Mouse (Mus musculus): ENCODE measurements around the gene Ccdc141. TPM values are rescaled to one million over a fixed set of nuclear protein-coding genes. Genes with fewer than 3 reads are reported as not detected.

Gene Ccdc141
- polyA plus RNA-seq, 1 experiment from 2014 or later, result 3.7 TPM

- Histone ChIP-seq H3K4me1 (ENCODE audit: control insufficient read depth, insufficient read depth, low read length) (no peaks in the 10 kb centered on the region), H3K4me2 (ENCODE audit: low read depth, low read length) (no peak overlapping the region), H3K4me3 (ENCODE audit: low read length) (no peak overlapping the region), H3K27me3 (replicated peaks; ENCODE audit: control insufficient read depth, insufficient read depth, low read length) (no peaks in the 10 kb centered on the region), H3K9ac (ENCODE audit: low read depth, low read length) (no peak overlapping the region), H3K27ac (ENCODE audit: low read length) (no peak overlapping the region), H3K36me3 (ENCODE audit: control insufficient read depth, insufficient read depth, low read length) (no peaks in the 10 kb centered on the region), H3K9me3 (ENCODE audit: control insufficient read depth, low read length) (no peaks in the 10 kb centered on the region)
- WGBS, result 69% methylated on average over 5 of the region's 5 CpGs
- no peak for ATAC-seq
Observed at GRCm38 (mm10) chr2:76992493-76993201, 177.8 kb downstream of the Ccdc141 start.

GRCm38 (mm10) chr2:76987317-76987716 is 183.1 kb downstream of the Ccdc141 start:
- Histone ChIP-seq H3K9ac (ENCODE audit: low read depth, low read length) (no peak overlapping the region), H3K36me3 (ENCODE audit: control insufficient read depth, insufficient read depth, low read length) (no peaks in the 10 kb centered on the region), H3K27me3 (replicated peaks; ENCODE audit: control insufficient read depth, insufficient read depth, low read length) (no peaks in the 10 kb centered on the region), H3K9me3 (ENCODE audit: control insufficient read depth, low read length) (no peaks in the 10 kb centered on the region), H3K4me1 (ENCODE audit: control insufficient read depth, insufficient read depth, low read length) (0 out of 2 replicates have a peak, but pooled peaks cover 4% of the 10 kb centered on the region), H3K4me3 (ENCODE audit: low read length) (no peak overlapping the region), H3K4me2 (ENCODE audit: low read depth, low read length) (no peak overlapping the region), H3K27ac (ENCODE audit: low read length) (no peak overlapping the region)
- no peak for ATAC-seq
- WGBS, result 86% methylated on average over 4 of the region's 4 CpGs

DNA sequence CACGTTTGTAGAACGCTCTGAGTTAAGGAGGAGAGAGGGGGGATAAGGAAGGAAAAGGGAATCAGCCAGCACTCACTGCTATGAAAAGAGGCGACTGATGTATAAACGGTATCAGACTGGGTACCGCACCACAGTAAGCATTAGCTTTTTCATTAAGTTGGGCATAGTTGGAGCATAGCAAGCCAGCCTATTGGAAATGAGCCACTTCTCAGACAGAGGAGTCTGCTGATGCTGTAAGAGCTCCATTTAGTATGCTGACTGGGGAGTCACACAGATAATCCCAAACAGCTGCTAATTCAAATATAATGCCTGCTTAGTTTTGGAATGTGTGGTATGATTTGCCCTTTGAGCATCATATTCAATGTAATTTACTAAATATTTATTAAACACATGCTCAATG is 186.1 kb downstream of the Ccdc141 start:
- Histone ChIP-seq H3K9me3 (ENCODE audit: control insufficient read depth, low read length) (no peaks in the 10 kb centered on the region), H3K4me1 (ENCODE audit: control insufficient read depth, insufficient read depth, low read length) (0 out of 2 replicates have a peak, but pooled peaks cover 4% of the 10 kb centered on the region), H3K27ac (ENCODE audit: low read length) (no peak overlapping the region), H3K27me3 (replicated peaks; ENCODE audit: control insufficient read depth, insufficient read depth, low read length) (no peaks in the 10 kb centered on the region), H3K9ac (ENCODE audit: low read depth, low read length) (no peak overlapping the region), H3K4me3 (ENCODE audit: low read length) (no peak overlapping the region), H3K36me3 (ENCODE audit: control insufficient read depth, insufficient read depth, low read length) (no peaks in the 10 kb centered on the region), H3K4me2 (ENCODE audit: low read depth, low read length) (no peak overlapping the region)
- no peak for ATAC-seq
- WGBS, result 78% methylated on average over 5 of the region's 5 CpGs

DNA sequence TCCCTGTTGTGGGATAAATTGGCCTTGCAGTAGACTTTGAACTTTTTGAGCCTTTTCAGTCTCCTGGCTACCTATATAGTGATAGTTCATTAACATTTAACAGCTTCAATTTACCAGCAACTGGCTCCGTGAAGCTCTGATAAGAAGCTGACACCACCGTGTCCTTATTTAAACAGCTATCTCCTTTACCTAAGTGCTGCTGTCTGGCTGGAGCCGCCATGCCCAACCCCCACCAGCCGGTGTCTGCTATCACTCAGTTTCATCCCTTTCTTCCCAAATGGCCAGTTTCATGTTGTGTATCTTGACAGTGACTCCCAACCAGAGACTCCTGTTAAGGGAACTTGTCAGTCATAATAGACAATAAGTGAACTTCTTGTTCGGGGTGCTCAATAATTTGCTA is 186.8 kb downstream of the Ccdc141 start:
- Histone ChIP-seq H3K36me3 (ENCODE audit: control insufficient read depth, insufficient read depth, low read length) (no peaks in the 10 kb centered on the region), H3K4me1 (ENCODE audit: control insufficient read depth, insufficient read depth, low read length) (0 out of 2 replicates have a peak, but pooled peaks cover 4% of the 10 kb centered on the region), H3K4me3 (ENCODE audit: low read length) (no peak overlapping the region), H3K27ac (ENCODE audit: low read length) (no peak overlapping the region), H3K27me3 (replicated peaks; ENCODE audit: control insufficient read depth, insufficient read depth, low read length) (no peaks in the 10 kb centered on the region), H3K4me2 (ENCODE audit: low read depth, low read length) (no peak overlapping the region), H3K9ac (ENCODE audit: low read depth, low read length) (no peak overlapping the region), H3K9me3 (ENCODE audit: control insufficient read depth, low read length) (no peaks in the 10 kb centered on the region)
- WGBS, result 35% methylated on average over 5 of the region's 5 CpGs
- ATAC-seq, result peak; percentile 77

- Histone ChIP-seq H3K36me3 (ENCODE audit: control insufficient read depth, insufficient read depth, low read length) (no peaks in the 10 kb centered on the region), H3K27me3 (replicated peaks; ENCODE audit: control insufficient read depth, insufficient read depth, low read length) (no peaks in the 10 kb centered on the region), H3K4me1 (ENCODE audit: control insufficient read depth, insufficient read depth, low read length) (0 out of 2 replicates have a peak, but pooled peaks cover 4% of the 10 kb centered on the region), H3K9ac (ENCODE audit: low read depth, low read length) (no peak within 1 kb of the TSS), H3K27ac (ENCODE audit: low read length) (no peak within 1 kb of the TSS), H3K4me3 (ENCODE audit: low read length) (no peak within 1 kb of the TSS), H3K4me2 (ENCODE audit: low read depth, low read length) (no peak within 1 kb of the TSS), H3K9me3 (ENCODE audit: control insufficient read depth, low read length) (no peaks in the 10 kb centered on the region)
- 79% methylated on average over 18 of the region's 18 CpGs for WGBS
- no peak for ATAC-seq
Observed at GRCm38 (mm10) chr2:76982391-76983145, 187.9 kb downstream of the Ccdc141 start, which contains the start of gene Ttn. Gene Ttn (minus strand): TSS chr2:76982547.

GRCm38 (mm10) chr2:76981717-76982116 is 188.7 kb downstream of the Ccdc141 start:
- Histone ChIP-seq H3K27me3 (replicated peaks; ENCODE audit: control insufficient read depth, insufficient read depth, low read length) (no peaks in the 10 kb centered on the region), H3K4me2 (ENCODE audit: low read depth, low read length) (no peak overlapping the region), H3K36me3 (ENCODE audit: control insufficient read depth, insufficient read depth, low read length) (no peaks in the 10 kb centered on the region), H3K9me3 (ENCODE audit: control insufficient read depth, low read length) (no peaks in the 10 kb centered on the region), H3K9ac (ENCODE audit: low read depth, low read length) (no peak overlapping the region), H3K4me3 (ENCODE audit: low read length) (no peak overlapping the region), H3K4me1 (ENCODE audit: control insufficient read depth, insufficient read depth, low read length) (0 out of 2 replicates have a peak, but pooled peaks cover 4% of the 10 kb centered on the region), H3K27ac (ENCODE audit: low read length) (no peak overlapping the region)
- no peak for ATAC-seq
- WGBS, result 74% methylated on average over 5 of the region's 5 CpGs

- Histone ChIP-seq H3K4me2 (ENCODE audit: low read depth, low read length) (no peak overlapping the region), H3K4me1 (ENCODE audit: control insufficient read depth, insufficient read depth, low read length) (0 out of 2 replicates have a peak, but pooled peaks cover 4% of the 10 kb centered on the region), H3K27ac (ENCODE audit: low read length) (no peak overlapping the region), H3K9ac (ENCODE audit: low read depth, low read length) (no peak overlapping the region), H3K36me3 (ENCODE audit: control insufficient read depth, insufficient read depth, low read length) (no peaks in the 10 kb centered on the region), H3K9me3 (ENCODE audit: control insufficient read depth, low read length) (no peaks in the 10 kb centered on the region), H3K27me3 (replicated peaks; ENCODE audit: control insufficient read depth, insufficient read depth, low read length) (no peaks in the 10 kb centered on the region), H3K4me3 (ENCODE audit: low read length) (no peak overlapping the region)
- peak; percentile 67 for ATAC-seq
- WGBS, result 53% methylated on average over 9 of the region's 9 CpGs
Observed at GRCm38 (mm10) chr2:76980146-76980545, 190.3 kb downstream of the Ccdc141 start.

DNA sequence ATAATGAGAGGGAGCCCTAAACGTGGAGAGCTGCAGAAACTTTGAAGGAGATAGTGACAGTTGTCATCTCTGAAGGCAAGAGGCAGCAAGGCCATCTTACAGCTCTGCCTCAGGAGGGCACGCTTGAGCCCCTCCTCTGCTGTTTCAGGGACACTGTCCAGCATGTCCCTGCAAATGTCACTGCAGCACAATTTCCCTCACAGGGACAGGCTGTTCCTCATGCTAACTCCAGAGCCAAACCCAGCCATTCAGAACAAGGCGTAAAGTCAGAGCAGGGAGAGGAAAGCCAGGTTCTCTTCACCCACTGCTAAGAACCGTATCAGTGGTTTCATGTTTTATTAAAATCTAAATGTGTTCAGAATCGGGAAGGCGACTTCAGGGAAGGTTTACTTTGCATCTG is 192.8 kb downstream of the Ccdc141 start:
- Histone ChIP-seq H3K27me3 (replicated peaks; ENCODE audit: control insufficient read depth, insufficient read depth, low read length) (no peaks in the 10 kb centered on the region), H3K4me3 (ENCODE audit: low read length) (no peak overlapping the region), H3K9me3 (ENCODE audit: control insufficient read depth, low read length) (no peaks in the 10 kb centered on the region), H3K9ac (ENCODE audit: low read depth, low read length) (no peak overlapping the region), H3K4me1 (ENCODE audit: control insufficient read depth, insufficient read depth, low read length) (no peaks in the 10 kb centered on the region), H3K27ac (ENCODE audit: low read length) (no peak overlapping the region), H3K4me2 (ENCODE audit: low read depth, low read length) (no peak overlapping the region), H3K36me3 (ENCODE audit: control insufficient read depth, insufficient read depth, low read length) (no peaks in the 10 kb centered on the region)
- no peak for ATAC-seq
- 72% methylated on average over 6 of the region's 6 CpGs for WGBS

- no peak overlapping the region for H3K4me2 ChIP-seq (ENCODE audit: low read depth, low read length)
- ATAC-seq, result no peak
- H3K4me1 ChIP-seq (ENCODE audit: control insufficient read depth, insufficient read depth, low read length), result no peaks in the 10 kb centered on the region
- no peak overlapping the region for H3K4me3 ChIP-seq (ENCODE audit: low read length)
- H3K9me3 ChIP-seq (ENCODE audit: control insufficient read depth, low read length), result no peaks in the 10 kb centered on the region
- H3K27me3 ChIP-seq (replicated peaks; ENCODE audit: control insufficient read depth, insufficient read depth, low read length), result no peaks in the 10 kb centered on the region
- H3K9ac ChIP-seq (ENCODE audit: low read depth, low read length), result no peak overlapping the region
- H3K27ac ChIP-seq (ENCODE audit: low read length), result no peak overlapping the region
- WGBS, result 64% methylated on average over 4 of the region's 4 CpGs
- H3K36me3 ChIP-seq (ENCODE audit: control insufficient read depth, insufficient read depth, low read length), result no peaks in the 10 kb centered on the region
Observed at GRCm38 (mm10) chr2:76972051-76972450, 198.4 kb downstream of the Ccdc141 start.

All from intestine, embryonic 16.5 days (tissue).